Mouse (Mus musculus): Measurements from ENCODE around the gene Clec4d.

DNA sequence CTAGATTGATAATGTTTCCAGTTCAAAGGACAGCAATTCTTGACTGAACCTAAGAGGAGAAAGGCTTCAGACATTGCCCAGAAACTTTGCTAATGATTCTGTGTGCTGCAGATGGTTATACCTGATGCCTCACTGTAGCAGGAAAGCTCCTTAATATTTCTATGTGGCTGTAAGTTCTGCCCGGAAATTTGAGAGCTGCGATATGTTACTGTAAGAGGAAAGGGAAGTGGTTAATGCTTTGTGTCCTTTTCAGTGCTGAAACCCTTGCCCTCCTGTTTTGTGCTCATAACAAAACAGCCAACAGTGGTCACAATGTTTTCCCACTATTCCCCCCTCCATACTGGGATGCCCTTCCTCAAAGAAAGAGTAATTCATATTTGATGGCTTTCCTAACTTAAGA, 24.4 kb downstream of the Clec4d start:
- no peak for TF ChIP-seq CTCF (IDR thresholded peaks at IDR 0.05; ENCODE audit: insufficient read depth, low read length)
- TF ChIP-seq POLR2A (IDR thresholded peaks at IDR 0.05; ENCODE audit: borderline replicate concordance, extremely low read depth, low read depth, low read length): no peak

All from lung, adult 2 months (tissue).